Mouse (Mus musculus) heart, embryonic 12.5 days (tissue): ENCODE data around the gene Fam168a. TPM values are rescaled to one million over a fixed set of nuclear protein-coding genes. Genes with fewer than 3 reads are reported as not detected.
"Not testable (repeated sequence)": the region's sequence is repeated elsewhere in the genome, so short reads cannot be mapped to it uniquely, and the experiment has no call there.

Source experiments
- ATAC-seq: fragments of 200-750 bp; cut with Nextera tagmentation; 2 replicates; pipeline ENCODE4 v1.8.0; 2017; ENCODE audit warnings: moderate TSS enrichment, moderate library complexity; ENCODE audit not compliant: insufficient number of reproducible peaks, low FRiP score
- H3K27ac ChIP-seq: fragments of 300-500 bp; sonication (generic); 2 replicates; pipeline ENCODE4 v1.5.1; 2016; ENCODE audit warnings: mild to moderate bottlenecking, moderate library complexity; ENCODE audit not compliant: poor library complexity, severe bottlenecking
- H3K27me3 ChIP-seq: fragments of 300-500 bp; sonication (generic); replicated peaks from 2 replicates; pipeline ENCODE4 v1.6.1; 2016; ENCODE audit warnings: mild to moderate bottlenecking, moderate library complexity
- H3K36me3 ChIP-seq: fragments of 300-500 bp; sonication (generic); 2 replicates; pipeline ENCODE4 v1.6.1; 2016; ENCODE audit warnings: mild to moderate bottlenecking, moderate library complexity
- H3K4me1 ChIP-seq: fragments of 300-500 bp; sonication (generic); replicated peaks from 2 replicates; pipeline ENCODE4 v1.6.1; 2016; ENCODE audit warnings: mild to moderate bottlenecking
- H3K4me2 ChIP-seq: fragments of 300-500 bp; sonication (generic); 2 replicates; pipeline ENCODE4 v1.6.1; 2016; ENCODE audit warnings: mild to moderate bottlenecking, moderate library complexity
- H3K4me3 ChIP-seq: fragments of 300-500 bp; sonication (generic); 2 replicates; pipeline ENCODE4 v1.5.1; 2016; ENCODE audit warnings: mild to moderate bottlenecking
- H3K9ac ChIP-seq: fragments of 300-500 bp; sonication (generic); 2 replicates; pipeline ENCODE4 v1.6.1; 2016; ENCODE audit warnings: mild to moderate bottlenecking, moderate library complexity
- H3K9me3 ChIP-seq: fragments of 300-500 bp; sonication (generic); replicated peaks from 2 replicates; pipeline ENCODE4 v1.6.1; 2016; ENCODE audit warnings: mild to moderate bottlenecking, moderate library complexity
- WGBS: fragments of 180-500 bp; shearing (Covaris S2); methylation state at CpG from one replicate; pipeline ENCODE4 v1.1.7; 2016; 5-methylcytosine and 5-hydroxymethylcytosine counted together
- polyA plus RNA-seq: library from polyadenylated mRNA; unstranded; fragments of >200 nt; fragmentation: Nextera tagmentation; extraction: Ambion mirVana; gene quantifications from 2 replicates; pipeline ENCODE4 v1.2.1, GENCODE M21; 2016

Gene Fam168a
- polyA plus RNA-seq, 1 experiment from 2014 or later = 31.6 TPM

- no peaks in the 10 kb centered on the region for H3K27me3 ChIP-seq
- no peaks in the 10 kb centered on the region for H3K9me3 ChIP-seq
- peaks cover 39% of the 10 kb centered on the region for H3K4me1 ChIP-seq
- H3K4me2 ChIP-seq = no peak overlapping the region
- ATAC-seq = no peak
- no peak overlapping the region for H3K4me3 ChIP-seq
- H3K9ac ChIP-seq = no peak overlapping the region
- WGBS = 89% methylated on average over 5 of the region's 5 CpGs
- no peak overlapping the region for H3K27ac ChIP-seq
- H3K36me3 ChIP-seq = peaks cover 18% of the 10 kb centered on the region
These were observed 135.7 kb downstream of the Fam168a start for GRCm38 (mm10) chr7:100842175-100842574.

GRCm38 (mm10) chr7:100843866-100844265 lies 137.4 kb downstream of the Fam168a start:
- Histone ChIP-seq H3K4me2 (no peak overlapping the region), H3K27me3 (no peaks in the 10 kb centered on the region), H3K9me3 (no peaks in the 10 kb centered on the region), H3K4me1 (peaks cover 34% of the 10 kb centered on the region), H3K4me3 (no peak overlapping the region), H3K27ac (no peak overlapping the region), H3K9ac (no peak overlapping the region; the same call in 1 of the 2 replicates), H3K36me3 (peaks cover 24% of the 10 kb centered on the region)
- ATAC-seq = no peak; the same call in 1 of the 2 replicates
- 67% methylated on average over 2 of the region's 2 CpGs for WGBS

- Histone ChIP-seq H3K36me3 (peaks cover 24% of the 10 kb centered on the region), H3K4me2 (no peak overlapping the region), H3K27me3 (no peaks in the 10 kb centered on the region), H3K27ac (peak overlapping the region; percentile 39), H3K4me1 (peaks cover 29% of the 10 kb centered on the region), H3K9ac (no peak overlapping the region; the same call in 1 of the 2 replicates), H3K9me3 (no peaks in the 10 kb centered on the region), H3K4me3 (no peak overlapping the region)
- WGBS = 25% methylated on average over 2 of the region's 2 CpGs
- peak; percentile 53; the same call in 1 of the 2 replicates for ATAC-seq
These were observed 138.1 kb downstream of the Fam168a start for GRCm38 (mm10) chr7:100844385-100845025.

GRCm38 (mm10) chr7:100845026-100845400 lies 138.6 kb downstream of the Fam168a start:
- H3K4me2 ChIP-seq = no peak overlapping the region
- H3K9ac ChIP-seq = no peak overlapping the region

GRCm38 (mm10) chr7:100845412-100845811 lies 139.0 kb downstream of the Fam168a start:
- no peak for ATAC-seq
- Histone ChIP-seq H3K9ac (no peak overlapping the region), H3K27me3 (no peaks in the 10 kb centered on the region), H3K4me3 (no peak overlapping the region), H3K4me2 (no peak overlapping the region), H3K36me3 (peaks cover 24% of the 10 kb centered on the region), H3K9me3 (no peaks in the 10 kb centered on the region), H3K27ac (no peak overlapping the region), H3K4me1 (peaks cover 21% of the 10 kb centered on the region)
- WGBS = 19% methylated on average over 1 of the region's 1 CpGs

More at GRCm38 (mm10) chr7:100845026-100845400, 138.6 kb downstream of the Fam168a start:
- Histone ChIP-seq H3K36me3 (peaks cover 24% of the 10 kb centered on the region), H3K27me3 (no peaks in the 10 kb centered on the region), H3K4me1 (peaks cover 24% of the 10 kb centered on the region), H3K4me3 (no peak overlapping the region), H3K9me3 (no peaks in the 10 kb centered on the region), H3K27ac (peak overlapping the region; percentile 39)
- no peak for ATAC-seq

GRCm38 (mm10) chr7:100846033-100846432 lies 139.6 kb downstream of the Fam168a start:
- not testable (repeated sequence) for ATAC-seq, H3K9me3 ChIP-seq, H3K27ac ChIP-seq, H3K27me3 ChIP-seq, H3K4me3 ChIP-seq, H3K9ac ChIP-seq, H3K4me2 ChIP-seq
- Histone ChIP-seq H3K36me3 (peaks cover 24% of the 10 kb centered on the region), H3K4me1 (peaks cover 21% of the 10 kb centered on the region)
- WGBS = 91% methylated on average over 7 of the region's 7 CpGs

GRCm38 (mm10) chr7:100847131-100847530 lies 140.7 kb downstream of the Fam168a start:
- ATAC-seq = no peak
- Histone ChIP-seq H3K9me3 (no peaks in the 10 kb centered on the region), H3K4me2 (no peak overlapping the region), H3K27ac (no peak overlapping the region), H3K4me1 (peaks cover 31% of the 10 kb centered on the region), H3K4me3 (no peak overlapping the region), H3K36me3 (peaks cover 18% of the 10 kb centered on the region), H3K27me3 (no peaks in the 10 kb centered on the region), H3K9ac (no peak overlapping the region)
- WGBS = 90% methylated on average over 6 of the region's 6 CpGs

GRCm38 (mm10) chr7:100848744-100849143 lies 142.3 kb downstream of the Fam168a start:
- no peak for ATAC-seq
- H3K4me1 ChIP-seq = peaks cover 45% of the 10 kb centered on the region
- WGBS = 37% methylated on average over 6 of the region's 6 CpGs

GRCm38 (mm10) chr7:100849508-100849907 lies 143.1 kb downstream of the Fam168a start:
- no peak overlapping the region for H3K9ac ChIP-seq
- no peak overlapping the region for H3K4me3 ChIP-seq
- no peaks in the 10 kb centered on the region for H3K9me3 ChIP-seq
- H3K4me1 ChIP-seq = peaks cover 45% of the 10 kb centered on the region
- WGBS = 87% methylated on average over 2 of the region's 2 CpGs
- H3K27ac ChIP-seq = no peak overlapping the region
- no peak for ATAC-seq
- H3K4me2 ChIP-seq = no peak overlapping the region
- H3K27me3 ChIP-seq = no peaks in the 10 kb centered on the region
- peaks cover 14% of the 10 kb centered on the region for H3K36me3 ChIP-seq

More at GRCm38 (mm10) chr7:100848744-100849143, 142.3 kb downstream of the Fam168a start:
- H3K27me3 ChIP-seq = no peaks in the 10 kb centered on the region
- no peak overlapping the region for H3K4me3 ChIP-seq
- no peak overlapping the region for H3K4me2 ChIP-seq
- no peak overlapping the region for H3K9ac ChIP-seq
- H3K36me3 ChIP-seq = peaks cover 14% of the 10 kb centered on the region
- no peak overlapping the region for H3K27ac ChIP-seq
- H3K9me3 ChIP-seq = no peaks in the 10 kb centered on the region

- Histone ChIP-seq H3K36me3 (peaks cover 13% of the 10 kb centered on the region), H3K9ac (peak overlapping the region; percentile 42)
These were observed 145.3 kb downstream of the Fam168a start for GRCm38 (mm10) chr7:100851481-100852356.

GRCm38 (mm10) chr7:100853396-100853795 lies 147.0 kb downstream of the Fam168a start:
- Histone ChIP-seq H3K4me3 (no peak overlapping the region), H3K9me3 (no peaks in the 10 kb centered on the region), H3K36me3 (no peaks in the 10 kb centered on the region; the same call in 1 of the 2 replicates), H3K27ac (no peak overlapping the region), H3K4me2 (no peak overlapping the region), H3K4me1 (peaks cover 52% of the 10 kb centered on the region), H3K9ac (no peak overlapping the region), H3K27me3 (no peaks in the 10 kb centered on the region)
- 81% methylated on average over 3 of the region's 3 CpGs for WGBS
- ATAC-seq = no peak

More at GRCm38 (mm10) chr7:100851481-100852356, 145.3 kb downstream of the Fam168a start:
- Histone ChIP-seq H3K4me3 (no peak overlapping the region), H3K27me3 (no peaks in the 10 kb centered on the region), H3K27ac (0 out of 2 replicates have a peak overlapping the region, but pooled peaks have one; percentile 24), H3K4me2 (no peak overlapping the region), H3K9me3 (no peaks in the 10 kb centered on the region), H3K4me1 (peaks cover 52% of the 10 kb centered on the region)
- WGBS = 60% methylated on average over 9 of the region's 9 CpGs
- no peak for ATAC-seq
